Mouse (Mus musculus) adrenal gland, postnatal 4 days (tissue): Measurements from ENCODE around the gene Rnf183. TPM values are rescaled to one million over a fixed set of nuclear protein-coding genes. Genes with fewer than 3 reads are reported as not detected.
"Not testable (repeated sequence)": the region's sequence is repeated elsewhere in the genome, so short reads cannot be mapped to it uniquely, and the experiment has no call there.

ENCODE experiments used
- DNase-seq, 2 experiments: peaks; one replicate each; pipeline ENCODE4 v3.0.0; 2021 to 2022; ENCODE audit warnings: low spot score in 2 of 2, mixed read lengths in 2 of 2
- long read RNA-seq, 2 experiments: library from polyadenylated mRNA; stranded (forward); transcript quantifications; one replicate each; pipeline ENCODE4 v2.0.0; 2021
- total RNA-seq, 2 experiments: library from RNA; stranded (reverse); gene quantifications; 2 replicates each; pipeline ENCODE4 v1.2.3; 2021

Gene Rnf183
- total RNA-seq, result under 1 TPM in 1 of 2 experiments, not detected in 1; 0.42 TPM
- long read RNA-seq, experiment 1, result 0 reads
- long read RNA-seq, experiment 2, partial matches to known transcripts, result 0 of 1 reads
- long read RNA-seq, experiment 2, other reads (novel, unspliced or antisense), result 1 of 1 reads

DNA sequence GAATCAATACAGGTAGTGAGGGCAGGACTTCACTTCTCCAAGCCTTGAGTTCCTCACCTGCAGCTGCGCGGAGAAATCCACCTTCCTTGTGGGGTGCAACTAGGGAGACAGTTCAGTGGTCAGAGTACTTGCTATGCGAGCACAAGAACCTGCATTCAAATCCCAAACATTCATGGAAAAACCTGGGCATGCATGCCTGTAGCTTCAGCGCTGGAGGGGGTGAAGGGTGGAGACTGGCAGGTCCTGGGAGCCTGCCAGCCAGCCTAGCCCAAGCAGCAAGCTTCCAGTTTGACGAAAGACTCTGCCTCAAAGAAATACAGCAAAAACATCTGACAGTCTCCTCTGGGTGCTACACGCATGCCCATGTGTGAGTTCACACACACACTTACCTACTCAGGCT, at the start of gene Rnf183:
Rnf183 (minus strand) TSS at position 172 of the 400 bp plus-strand sequence.
- DNase-seq, result no peak

DNA sequence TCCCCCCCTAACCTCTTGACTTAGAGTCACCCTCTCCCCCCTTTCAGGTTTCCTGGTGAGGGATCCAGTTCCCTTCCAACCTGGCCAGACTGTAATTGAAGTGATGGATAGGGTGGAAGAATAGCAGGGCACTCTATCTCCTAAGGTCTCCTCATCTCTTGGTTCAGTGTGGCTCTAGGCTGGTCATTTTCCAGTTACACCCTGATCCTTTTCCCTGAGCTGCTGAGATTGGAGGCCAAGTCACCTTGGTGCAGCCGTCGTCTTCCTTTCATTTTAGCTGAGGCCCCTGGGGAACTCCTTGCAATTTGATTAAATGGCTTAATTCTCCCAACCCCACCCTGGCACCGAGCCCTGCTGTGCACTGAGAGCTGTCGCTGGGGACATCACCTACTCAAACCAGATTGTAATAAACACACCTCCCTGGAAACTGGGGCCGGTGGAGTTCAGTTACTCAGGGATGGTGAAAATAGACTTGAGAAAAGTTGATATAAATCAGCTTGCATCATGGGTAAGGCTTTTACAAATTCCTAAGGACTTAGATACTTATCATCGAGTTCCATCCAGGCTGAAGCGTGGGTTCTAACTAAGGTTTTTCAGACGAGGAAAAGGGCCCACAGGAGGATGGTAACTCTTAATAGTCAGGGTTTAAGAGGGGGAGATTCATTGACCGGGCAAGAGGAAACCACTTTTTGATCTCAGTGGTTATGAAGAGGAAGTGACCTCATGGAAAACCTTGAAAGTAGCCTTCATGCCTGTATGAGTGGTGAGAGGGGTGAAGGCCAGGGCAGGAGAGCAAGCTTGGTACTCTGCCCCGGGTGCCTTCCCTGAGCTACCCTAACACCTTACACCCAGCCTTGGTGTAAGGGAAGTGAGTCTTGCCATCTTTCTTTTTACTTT, 45.9 kb upstream of the Rnf183 start:
- DNase-seq, result no peak

DNA sequence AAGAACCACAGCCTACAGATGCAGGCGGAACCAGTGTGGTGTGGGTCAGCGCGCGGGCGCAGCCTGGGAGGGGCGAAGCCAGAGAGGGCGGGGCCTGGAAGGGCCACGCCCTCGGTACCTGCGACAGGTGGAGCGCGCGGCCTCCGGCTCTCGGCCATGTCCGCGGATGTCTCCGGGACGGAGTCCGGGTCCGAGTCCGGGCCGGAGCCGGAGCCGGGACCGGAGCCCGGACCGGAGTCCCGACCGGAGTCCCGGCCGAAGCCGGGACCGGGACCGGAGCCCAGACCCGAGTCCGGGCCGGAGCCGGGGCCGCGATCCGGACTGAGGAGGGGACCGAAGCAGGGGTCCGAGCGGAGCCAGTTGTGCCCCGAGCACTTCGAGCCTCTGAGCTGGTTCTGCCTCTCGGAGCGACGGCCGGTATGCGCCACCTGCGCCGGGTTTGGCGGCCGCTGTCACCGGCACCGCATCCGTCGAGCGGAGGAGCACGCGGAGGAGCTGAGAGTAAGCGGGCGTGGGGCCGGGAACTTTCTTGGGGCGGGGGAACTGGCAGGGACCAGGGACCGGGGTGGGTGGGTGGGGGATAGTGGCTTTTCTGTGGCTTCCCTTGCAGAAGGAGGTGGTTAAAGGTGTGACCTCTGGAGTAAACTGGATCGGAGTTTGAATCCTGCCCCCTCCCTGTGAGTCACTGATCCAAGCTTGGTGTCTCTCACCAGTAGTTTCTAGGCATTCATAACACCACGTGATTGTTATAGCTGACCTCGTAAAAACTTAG, 45.1 kb upstream of the Rnf183 start, which contains the start of gene Bspry:
Bspry (plus strand) TSS at position 117 of the 772 bp plus-strand sequence.
- DNase-seq, result no peak

DNA sequence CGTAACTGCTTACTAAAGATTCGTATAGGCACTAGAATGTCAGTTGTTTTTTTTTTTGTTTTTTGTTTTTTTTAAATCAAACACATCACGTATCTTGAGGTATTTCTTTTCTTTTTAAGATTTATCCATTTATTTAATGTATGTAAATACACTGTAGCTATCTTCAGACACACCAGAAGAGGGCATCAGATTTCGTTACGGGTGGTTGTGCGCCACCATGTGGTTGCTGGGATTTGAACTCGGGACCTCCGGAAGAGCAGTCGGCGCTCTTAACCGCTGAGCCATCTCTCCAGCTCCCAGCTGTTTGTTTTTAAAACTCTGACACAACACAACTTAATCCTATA, 44.5 kb upstream of the Rnf183 start:
- not testable (repeated sequence) for DNase-seq

DNA sequence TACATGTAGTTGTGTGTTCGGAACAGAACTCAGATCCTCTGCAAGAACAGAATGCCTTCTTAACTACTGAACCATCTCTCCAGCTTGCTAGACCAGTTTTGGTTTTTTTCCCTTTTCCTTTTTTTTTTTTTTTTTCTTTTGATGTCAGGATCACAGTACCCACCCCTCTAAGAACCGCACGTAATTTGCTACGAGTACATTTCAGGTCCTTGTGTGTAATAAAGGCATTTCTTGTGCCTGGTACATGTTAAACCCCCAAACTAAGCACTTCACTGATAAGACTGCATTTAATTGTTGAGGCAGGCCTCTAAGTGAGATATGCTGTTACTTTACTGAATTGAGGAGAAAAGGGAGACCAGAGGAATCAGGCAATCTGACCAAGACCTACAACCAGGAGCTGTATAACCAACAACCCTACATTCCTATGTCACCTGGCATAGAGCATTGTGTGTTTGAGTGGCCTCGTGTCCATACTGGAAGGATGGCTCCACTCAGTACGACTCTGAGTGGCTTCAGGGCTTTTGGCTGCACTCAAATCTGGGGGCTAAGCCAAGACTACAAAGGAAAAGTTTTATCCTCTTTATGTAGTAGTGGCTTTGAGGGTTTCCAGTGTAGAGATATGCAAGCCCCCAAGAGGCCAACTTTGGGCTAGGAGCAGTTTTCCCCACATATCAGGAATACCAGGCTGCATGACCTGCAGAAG, 42.6 kb upstream of the Rnf183 start:
- no peak for DNase-seq

DNA sequence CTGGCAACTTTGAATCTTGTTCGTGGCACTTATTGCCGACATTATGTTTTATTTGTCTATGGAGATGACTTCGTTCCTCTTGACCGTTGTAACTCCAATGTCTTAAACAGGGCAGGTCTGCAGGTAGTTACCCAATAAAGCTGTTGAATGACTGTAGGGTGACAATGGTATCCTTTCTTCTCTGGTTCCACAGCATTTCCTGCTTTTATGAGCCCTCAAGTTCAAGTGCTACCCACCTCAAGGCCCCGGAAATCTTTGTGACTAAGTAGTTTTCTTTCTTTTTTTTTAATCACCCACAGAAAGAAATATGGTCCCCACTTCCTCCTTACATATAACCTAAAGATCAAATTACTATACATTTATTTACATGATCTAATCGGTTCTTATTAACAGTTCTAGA, 40.7 kb upstream of the Rnf183 start:
- DNase-seq, result no peak

DNA sequence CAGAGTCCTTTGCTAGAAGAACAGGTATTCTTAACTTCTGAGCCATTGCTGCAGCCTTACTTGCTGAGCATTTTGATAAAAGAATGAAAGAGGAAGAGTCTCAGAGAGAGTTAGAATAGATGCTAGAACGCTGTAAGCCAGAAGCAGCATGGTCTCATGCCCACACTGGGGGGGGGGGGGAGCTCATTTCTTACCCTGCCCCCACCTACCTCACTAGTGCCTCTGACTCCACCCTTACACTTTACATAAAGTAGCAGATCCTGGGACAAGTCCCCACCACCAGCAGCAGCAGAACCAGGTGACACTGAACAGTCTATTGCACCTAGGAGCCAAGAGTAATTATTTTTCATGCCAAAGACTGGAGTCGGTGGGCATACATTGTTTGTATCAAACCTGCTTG, 40.1 kb upstream of the Rnf183 start:
- DNase-seq, result no peak

DNA sequence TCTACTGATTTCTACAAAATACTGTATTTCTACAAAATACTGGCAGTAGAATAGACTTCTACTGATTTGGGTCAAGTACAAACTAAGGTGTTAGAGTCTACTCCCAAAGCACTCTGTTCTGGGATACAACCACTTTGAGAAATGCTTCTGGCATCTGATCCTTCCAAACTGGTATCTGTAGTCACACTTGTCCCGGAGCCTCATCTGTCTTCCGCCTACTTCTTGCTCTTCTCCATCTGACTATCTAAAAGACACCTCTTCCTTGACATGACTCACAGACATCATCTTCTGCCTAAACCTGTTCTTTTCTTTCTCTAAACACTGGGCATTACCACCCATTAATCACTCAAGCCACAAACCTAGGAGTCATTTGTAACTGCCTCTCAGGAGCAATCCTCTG, 37.0 kb upstream of the Rnf183 start:
- no peak for DNase-seq

DNA sequence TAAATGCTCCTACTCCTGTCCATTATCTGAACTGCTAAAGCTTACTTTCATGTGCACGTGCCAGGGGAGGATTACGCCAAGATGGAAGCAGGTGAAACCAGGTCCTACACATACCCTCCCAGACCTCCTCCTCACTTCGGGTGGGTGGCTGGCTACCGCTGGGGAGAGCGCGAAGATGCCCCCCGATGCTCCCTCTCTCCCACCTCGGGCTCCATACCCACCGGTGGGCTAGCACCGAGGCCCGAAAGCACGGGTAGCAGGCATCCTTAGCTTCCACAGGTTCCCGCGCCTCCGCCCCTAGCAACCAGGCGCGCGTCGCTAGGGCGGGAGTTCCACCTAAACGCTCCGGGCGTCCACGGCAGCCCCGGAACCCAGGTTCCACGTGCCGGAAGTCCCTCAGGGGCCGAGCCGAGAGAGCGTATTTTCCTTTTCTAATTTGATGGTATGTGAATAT, 35.6 kb upstream of the Rnf183 start, which contains the start of gene Wdr31:
Wdr31 (minus strand) TSS at position 299 of the 454 bp plus-strand sequence.
- DNase-seq, result peak; percentile 51 to 71

DNA sequence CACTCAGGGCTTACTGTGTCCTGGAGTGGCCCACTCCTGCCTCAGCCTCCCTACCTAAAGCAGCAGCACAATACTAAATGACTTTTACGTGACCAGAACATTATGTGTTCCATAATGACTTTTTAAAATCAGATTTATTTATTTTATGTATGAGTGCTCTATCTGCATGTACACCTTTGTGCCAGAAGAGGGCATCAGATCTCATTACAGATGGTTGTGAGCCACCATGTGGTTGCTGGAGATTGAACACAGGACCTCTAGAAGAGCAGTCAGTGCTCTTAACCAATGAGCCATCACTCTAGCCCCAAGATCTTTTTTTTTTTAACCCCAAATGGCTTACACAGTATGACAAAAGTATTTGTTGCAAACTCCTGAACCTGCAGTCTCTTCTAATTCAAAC, 33.1 kb upstream of the Rnf183 start:
- no peak for DNase-seq

DNA sequence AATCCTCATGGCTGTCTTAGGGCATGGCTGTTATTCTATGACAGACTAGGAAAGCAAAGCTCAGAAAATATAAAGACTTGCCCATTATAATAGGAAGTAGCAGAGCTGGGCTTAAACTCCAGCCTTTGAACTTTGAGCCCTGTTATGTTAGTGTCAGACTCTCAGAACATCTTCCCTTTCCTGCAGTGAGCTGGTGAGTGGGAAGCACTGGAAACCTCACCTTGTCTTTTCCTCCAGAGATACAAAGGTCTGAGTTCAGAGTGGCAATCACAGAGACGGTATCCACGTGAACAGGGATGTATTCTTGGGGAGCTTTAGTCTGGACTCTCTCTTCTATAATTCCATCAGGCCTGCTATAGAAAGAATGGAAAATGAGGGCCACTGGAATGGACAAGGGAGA, 28.1 kb upstream of the Rnf183 start:
- DNase-seq, result no peak

DNA sequence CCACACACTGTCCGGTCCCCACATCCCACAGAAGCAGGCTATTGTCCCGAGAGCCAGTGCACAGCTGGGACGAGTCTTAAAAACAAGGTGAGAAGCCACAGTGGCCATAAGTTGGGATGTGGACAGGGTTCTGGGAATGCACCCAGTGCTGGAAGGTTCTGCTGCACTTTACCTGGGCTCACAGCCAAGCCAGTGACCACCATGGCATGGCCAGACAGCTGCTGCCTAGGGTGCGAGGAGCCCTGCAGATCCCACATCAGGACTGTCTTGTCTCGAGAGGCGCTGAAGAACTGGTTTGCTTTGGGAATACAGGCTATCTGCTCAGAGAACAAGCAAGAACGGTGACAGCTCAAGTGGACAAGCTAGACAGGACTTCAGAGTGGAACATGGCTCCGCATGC, 25.3 kb upstream of the Rnf183 start:
- no peak for DNase-seq

DNA sequence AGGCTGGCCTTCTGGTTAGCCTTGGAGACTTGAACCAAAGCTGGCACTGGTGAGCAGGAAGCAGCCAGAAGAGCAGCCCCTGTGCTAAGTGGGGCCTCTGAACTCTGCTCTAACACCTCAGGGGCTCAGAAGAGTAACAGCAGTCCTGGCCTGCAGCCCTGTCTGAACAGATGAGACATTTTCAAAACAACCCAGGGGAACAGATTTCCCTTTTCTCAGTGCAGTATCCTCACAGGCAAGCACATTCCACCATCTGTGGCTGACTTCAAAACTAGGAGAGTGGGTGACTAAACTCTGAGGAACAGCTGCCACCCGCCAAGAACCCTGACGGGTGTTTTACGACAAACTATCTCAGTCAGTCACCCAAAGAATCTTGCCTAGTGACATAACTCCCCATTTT, 24.0 kb upstream of the Rnf183 start:
- no peak for DNase-seq

DNA sequence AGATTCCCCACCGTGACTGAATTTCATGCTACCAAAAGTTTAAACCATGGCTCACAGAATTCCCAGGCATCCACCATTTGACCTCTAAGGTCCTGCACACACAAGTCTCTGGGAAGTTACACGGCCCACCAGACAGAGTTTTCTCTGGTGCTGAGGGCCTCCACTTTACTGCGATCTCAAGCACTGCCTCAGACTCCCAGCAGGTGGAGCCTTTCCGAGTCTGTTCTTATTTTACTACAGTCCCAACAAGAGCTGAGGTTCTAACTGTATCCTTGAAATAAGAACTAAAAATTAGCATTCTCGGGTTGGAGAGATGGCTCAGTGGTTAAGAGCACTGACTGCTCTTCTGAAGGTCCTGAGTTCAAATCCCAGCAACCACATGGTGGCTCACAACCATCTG, 19.9 kb upstream of the Rnf183 start:
- no peak for DNase-seq

DNA sequence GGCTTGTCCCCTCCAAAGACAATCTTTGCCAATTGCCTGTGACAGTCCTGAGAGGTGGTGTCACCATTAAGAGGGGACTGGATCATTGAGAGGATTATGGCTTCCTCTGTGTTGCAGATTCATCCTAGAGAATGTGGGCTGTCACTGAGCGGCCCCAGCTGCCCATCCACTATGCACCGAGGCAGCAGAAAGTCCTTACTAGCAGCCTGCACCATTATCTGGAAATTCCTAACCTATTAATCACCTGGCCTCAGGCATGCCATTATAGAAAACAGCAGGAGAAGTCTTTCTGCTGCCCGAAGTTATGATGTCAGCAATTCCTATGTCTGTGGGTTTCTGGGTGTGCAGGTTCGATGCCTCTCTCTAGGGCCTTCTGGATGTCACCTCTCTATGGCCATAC, 5.9 kb upstream of the Rnf183 start:
- no peak for DNase-seq

DNA sequence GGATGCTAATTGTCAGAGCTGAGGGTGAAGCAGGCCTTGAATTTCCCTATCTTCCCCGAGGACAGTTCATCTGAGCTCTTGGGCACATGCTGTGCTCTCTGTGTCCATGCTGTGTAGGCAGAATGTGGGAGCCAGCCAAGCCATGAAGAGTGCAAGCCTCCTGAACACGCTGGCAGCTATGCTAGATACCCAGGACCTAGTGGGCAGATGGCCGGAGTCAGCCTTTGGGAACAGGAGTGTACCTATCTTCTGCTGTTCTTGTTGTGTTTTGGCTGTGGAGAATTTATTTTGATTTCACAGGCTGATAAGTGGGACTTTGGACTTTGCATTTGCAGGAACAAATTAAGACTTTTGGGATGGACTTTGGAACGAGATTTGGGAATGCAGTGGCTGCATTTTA, 5.5 kb upstream of the Rnf183 start:
- no peak for DNase-seq

DNA sequence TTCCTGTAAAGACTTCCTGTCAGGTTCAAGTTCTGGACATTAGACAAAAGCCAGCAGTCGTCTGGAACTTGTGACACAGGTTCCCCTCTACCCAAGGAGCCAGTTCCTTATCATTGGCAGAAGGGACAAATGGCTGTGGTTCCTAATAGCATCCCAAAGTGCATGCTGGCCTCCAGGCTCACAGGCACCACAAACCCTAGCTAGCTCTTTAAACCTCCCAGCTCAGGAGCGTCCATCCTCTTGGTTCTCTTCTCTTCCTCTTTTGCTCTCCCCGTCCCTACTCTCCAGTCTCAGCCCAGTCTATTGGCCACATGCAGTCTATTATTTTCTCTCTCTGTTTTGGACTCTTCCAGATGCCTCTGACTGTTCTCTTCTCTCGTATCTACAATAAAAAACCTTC, 4.7 kb upstream of the Rnf183 start:
- DNase-seq, result no peak

DNA sequence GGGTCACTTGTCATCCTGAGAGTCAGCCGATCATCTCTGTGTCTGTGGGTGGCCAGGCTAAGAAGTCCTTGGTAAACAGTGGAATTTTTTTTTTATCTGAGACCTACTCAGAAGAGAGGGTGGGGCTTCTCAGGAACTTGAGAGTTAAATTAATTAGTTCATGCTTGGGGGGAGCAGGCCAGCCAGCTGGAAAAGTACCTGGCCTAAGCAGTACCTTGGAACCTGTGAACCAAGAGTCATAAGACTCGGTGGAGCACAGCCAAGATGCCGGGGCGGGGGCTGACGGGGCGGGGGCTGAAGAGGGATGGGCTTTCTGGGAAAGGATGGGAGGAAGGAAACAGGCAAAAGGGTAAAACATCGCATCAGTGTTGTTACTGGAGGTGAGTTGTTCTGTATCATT, 2.8 kb upstream of the Rnf183 start:
- no peak for DNase-seq

DNA sequence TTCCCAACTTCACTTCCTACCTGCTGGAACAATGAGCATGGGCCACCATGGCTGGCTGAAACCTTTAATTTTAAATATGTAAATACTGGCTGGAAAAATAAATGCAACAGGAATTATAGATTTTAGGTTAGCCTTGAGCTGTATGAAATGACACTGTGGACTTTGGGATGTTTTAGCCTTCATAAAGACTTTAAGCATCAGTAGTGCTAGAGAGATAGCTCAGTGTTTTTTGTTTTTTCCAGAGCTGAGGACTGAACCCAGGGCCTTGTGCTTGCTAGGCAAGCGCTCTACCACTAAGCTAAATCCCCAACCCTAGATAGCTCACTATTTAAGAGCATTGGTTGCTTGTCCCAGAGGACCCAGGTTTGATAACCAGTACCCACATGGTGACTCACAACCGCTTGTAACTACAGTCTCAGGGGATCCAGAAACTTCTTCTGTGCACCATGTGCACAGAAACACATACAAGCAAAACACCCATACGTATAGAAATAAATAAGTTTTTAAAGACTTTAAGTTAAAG, 2.3 kb upstream of the Rnf183 start:
- DNase-seq, result no peak

DNA sequence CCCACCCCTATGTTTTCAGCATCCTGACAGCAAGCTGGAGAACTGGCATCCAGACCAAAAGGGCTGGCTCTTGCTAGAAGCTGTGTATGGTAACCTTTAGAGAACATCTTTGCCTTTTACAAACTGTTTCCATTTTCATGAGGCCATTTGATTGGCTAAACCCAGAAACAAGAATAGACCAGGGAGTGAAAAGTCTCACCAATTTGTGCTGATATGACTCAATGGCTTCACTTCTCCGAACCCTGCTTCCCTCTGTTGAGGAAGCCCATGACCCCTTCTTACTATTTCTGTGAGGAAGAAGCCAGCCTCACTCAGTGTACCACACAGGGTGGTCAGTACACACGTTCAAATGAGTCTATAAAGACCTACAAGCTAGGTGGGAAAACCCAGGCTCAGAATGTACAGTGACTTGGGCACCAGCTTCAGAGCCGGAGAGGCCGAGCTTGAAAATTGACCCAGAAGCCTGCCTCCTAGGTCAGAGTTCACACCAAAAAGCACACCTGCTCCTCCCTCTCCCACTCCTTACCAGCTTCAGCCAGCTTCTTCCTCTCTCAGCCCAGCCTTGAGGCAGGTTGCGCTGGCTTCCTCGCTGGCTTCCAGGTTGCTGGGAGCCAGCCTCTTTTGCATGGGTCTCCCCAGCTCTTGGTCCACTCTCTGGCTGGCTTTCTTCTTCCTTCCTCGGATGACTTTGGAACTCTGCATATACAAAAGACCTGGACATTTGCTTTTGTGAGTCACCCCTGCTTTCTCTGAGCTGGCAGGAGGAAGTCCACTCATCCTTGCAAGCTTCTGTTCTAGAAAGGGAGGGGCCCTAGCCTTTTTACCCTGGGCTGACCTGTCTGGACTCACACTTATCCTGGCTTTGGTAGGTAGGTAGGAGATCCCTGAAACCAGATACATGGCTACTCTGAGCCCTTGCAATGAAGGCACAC, 847 bp downstream of the Rnf183 start:
- DNase-seq, result no peak
